Mouse (Mus musculus): Measurements from ENCODE around the gene Acp4.
"Not testable (repeated sequence)": the region's sequence is repeated elsewhere in the genome, so short reads cannot be mapped to it uniquely, and the experiment has no call there.

DNA sequence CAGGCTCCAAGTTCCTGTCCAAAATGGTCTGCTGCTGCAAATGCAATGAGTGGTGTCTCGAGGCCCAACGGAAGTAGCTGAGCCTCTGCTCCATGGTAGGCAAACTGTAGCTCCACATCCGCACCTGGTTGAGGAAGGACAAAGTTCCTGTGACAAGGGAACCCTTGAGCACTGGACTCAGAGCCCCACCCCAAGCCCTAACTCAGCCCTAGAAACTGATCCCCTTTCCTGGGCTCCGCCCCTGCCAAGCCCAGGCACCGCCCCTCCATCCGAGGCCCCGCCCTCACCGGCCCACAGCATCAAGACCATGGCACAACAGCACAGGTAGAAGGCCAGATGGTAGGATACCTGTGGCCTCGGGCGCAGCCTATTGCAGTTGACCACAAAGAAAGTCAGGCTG, 35.6 kb downstream of the Acp4 start:
- TF ChIP-seq CTCF (IDR thresholded peaks at IDR 0.05; ENCODE audit: low read depth, low read length); POLR2A (IDR thresholded peaks at IDR 0.05; ENCODE audit: extremely low read depth, insufficient read depth, low read length): not testable (repeated sequence)

Data from liver, adult 2 months (tissue).